Mouse (Mus musculus) lung, postnatal 0 days (tissue): ENCODE measurements around the gene Tbx4.

ENCODE experiments used
- CTCF ChIP-seq: IDR thresholded peaks from 2 replicates; pipeline ENCODE4 v1.5.1; 2016; ENCODE audit warnings: antibody characterized with exemption, mild to moderate bottlenecking
- EP300 ChIP-seq: IDR thresholded peaks from 2 replicates; pipeline ENCODE4 v1.6.1; 2016; ENCODE audit warnings: antibody characterized with exemption, mild to moderate bottlenecking, control low read depth

DNA sequence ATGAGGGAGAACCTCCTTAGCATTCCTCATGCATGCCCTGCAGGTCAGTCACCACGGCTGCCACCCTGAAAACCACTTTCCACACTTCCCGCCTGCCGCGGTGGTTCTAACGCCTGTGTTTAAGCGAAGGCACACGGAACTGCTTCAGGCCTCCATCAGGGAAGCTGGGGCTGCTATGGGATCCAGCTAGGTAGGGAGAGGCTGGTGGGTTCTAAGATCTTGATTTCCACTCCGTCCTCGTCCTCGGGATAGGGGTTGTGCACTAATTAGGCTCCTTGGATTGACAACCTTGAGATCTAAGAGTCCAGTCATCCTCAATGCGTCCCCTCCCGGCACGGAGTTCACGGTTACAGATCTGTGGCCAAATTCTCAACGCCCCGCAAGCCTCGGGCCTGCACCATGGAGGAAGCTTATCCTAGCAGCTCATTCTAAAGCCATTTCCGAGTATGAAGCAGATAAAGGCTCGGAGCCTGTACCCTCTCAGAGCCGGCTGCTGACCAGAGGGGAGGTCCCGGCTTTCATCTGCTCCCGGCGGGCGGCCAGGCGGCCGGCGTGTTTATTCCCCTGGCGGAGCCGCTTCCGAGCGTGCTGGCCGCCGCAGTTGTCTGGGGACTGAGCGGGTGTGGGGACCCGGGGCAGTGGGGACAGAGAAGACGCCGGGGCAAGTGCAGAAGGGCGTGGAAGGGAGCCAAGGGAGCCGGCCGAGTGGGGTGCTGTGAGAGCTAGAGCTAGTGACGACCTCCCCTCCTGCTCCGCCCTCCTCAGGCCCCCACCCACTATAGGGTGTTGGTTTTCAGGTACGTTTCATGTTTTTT is 8.7 kb downstream of the Tbx4 start:
- TF ChIP-seq CTCF = no peak
- TF ChIP-seq EP300 = no peak
